Mouse (Mus musculus): Measurements from ENCODE around the gene Nck2.

DNA sequence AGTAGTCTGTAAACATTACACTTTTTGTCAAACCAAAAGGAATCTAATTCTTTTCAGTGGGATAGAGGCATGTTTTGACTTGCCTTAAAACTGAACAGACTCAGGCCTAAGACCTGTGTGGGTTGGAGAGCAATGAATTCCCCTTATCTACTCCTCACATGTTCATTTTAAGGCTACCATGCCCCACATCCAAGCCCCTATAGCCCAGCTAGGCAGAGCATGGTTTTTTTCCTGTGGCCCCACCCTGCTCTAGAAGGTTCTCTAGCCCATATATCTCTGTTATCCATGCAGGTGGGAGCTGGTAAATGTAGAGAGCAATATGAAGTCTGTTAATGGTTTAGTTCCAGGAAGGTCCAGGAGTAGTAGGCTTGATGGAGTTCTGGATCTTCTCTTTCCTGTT lies 155.1 kb downstream of the Nck2 start:
- TF ChIP-seq CTCF (IDR thresholded peaks at IDR 0.05; ENCODE audit: control insufficient read depth, insufficient read depth, low read length), result no peak
- no peak for TF ChIP-seq POLR2A (IDR thresholded peaks at IDR 0.05; ENCODE audit: borderline replicate concordance, control insufficient read depth, low read depth, low read length)

All from bone marrow, adult 2 months (tissue).